9 mouse cellular contexts compared by ENCODE assay signal in the genomic region with DNA sequence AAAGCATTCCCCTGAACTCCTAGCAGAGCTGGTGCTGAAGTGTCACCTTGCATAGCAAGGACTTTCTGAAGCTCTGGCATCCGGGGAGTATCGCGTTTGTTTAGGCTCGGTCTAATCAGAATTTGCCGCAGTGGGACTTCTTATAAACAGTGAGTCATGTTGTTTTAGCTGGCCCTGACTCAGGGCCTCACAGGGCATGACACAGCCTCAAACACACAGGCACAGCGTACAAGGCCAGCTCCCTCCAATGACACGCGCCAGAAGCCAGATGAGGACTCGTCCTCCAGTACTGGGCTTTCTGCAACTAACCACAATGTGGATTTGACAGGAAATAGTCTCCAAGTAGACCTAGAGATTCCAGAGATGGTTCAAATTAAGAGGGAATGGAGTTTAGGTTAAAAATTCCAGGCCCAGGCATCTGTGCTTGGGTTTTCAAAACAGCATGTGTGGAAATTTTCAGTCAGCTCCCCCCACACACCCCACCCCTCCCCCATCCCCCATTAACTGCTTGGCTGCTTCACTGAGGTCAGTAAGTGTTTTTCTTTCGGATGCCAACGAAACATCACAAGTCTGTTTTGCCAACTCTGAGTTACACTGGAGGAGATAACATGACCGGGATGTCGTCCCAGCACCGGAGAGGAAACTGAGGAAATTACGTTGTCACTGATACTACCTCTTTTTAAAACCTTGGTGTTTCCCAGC. TPM values are rescaled to one million over a fixed set of nuclear protein-coding genes. Genes with fewer than 3 reads are reported as not detected.
DNase-seq lines count a peak whose midpoint lies in the region; ATAC-seq and TF ChIP-seq lines count a peak whose summit lies in the region.
"Had no signal": no experiment of that assay in that cellular context is flagged by ENCODE, and none has a peak within 500 bp of the region (broad histone marks: within the 10 kb centered on the region; RNA-seq: fewer than 3 reads in every experiment).

No protein-coding gene starts in this region.

- 16% methylated on average over 15 of the region's 15 CpGs for WGBS in limb, embryonic 15.5 days

- DNase-seq in heart, postnatal 4 days = peak; percentile 67
- peak; percentile 40 for DNase-seq in retina, postnatal 1 day
- DNase-seq in layer of hippocampus, postnatal 14 days (ENCODE audit: low spot score in 2 of 2) = no peak
- no peak for DNase-seq in layer of hippocampus, adult 8-10 months (ENCODE audit: low spot score in 2 of 2)

- no peak overlapping the region for H3K9ac ChIP-seq in limb, embryonic 15.5 days
- H3K9ac ChIP-seq: hindbrain, embryonic 15.5 days had no signal

- ATAC-seq in megakaryocyte, adult 5-6 weeks (ENCODE audit: poor library complexity, severe bottlenecking) = no peak; the same call in 1 of the 2 replicates
- ATAC-seq in limb, embryonic 15.5 days (ENCODE audit: insufficient number of reproducible peaks, low FRiP score, low TSS enrichment, low read depth) = 0 out of 2 replicates have a peak, but pooled peaks have one; percentile 78

- no peaks in the 10 kb centered on the region for H3K36me3 ChIP-seq in megakaryocyte, embryonic 14.5 days (replicated peaks; ENCODE audit: low read length)
- H3K36me3 ChIP-seq in limb, embryonic 15.5 days = no peaks in the 10 kb centered on the region
- H3K36me3 ChIP-seq: hindbrain, embryonic 15.5 days had no signal

- TF ChIP-seq CTCF in embryonic fibroblast, embryonic 13.5 days (IDR thresholded peaks at IDR 0.05; ENCODE audit: borderline replicate concordance, insufficient read depth, low read length) = no peak

- H3K9me3 ChIP-seq in megakaryocyte, embryonic 14.5 days = peaks cover 14% of the 10 kb centered on the region; the same call in 1 of the 2 replicates
- no peaks in the 10 kb centered on the region for H3K9me3 ChIP-seq in limb, embryonic 15.5 days
- H3K9me3 ChIP-seq: hindbrain, embryonic 15.5 days had no signal

- peak overlapping the region; percentile 74 for H3K4me3 ChIP-seq in megakaryocyte, embryonic 14.5 days (replicated peaks)
- H3K4me3 ChIP-seq in embryonic fibroblast, embryonic 13.5 days (ENCODE audit: insufficient read depth, low read length) = no peak overlapping the region
- no peak overlapping the region for H3K4me3 ChIP-seq in limb, embryonic 15.5 days
- H3K4me3 ChIP-seq: hindbrain, embryonic 15.5 days had no signal

- peaks cover 11% of the 10 kb centered on the region for H3K4me1 ChIP-seq in megakaryocyte, embryonic 14.5 days
- H3K4me1 ChIP-seq in embryonic fibroblast, embryonic 13.5 days (ENCODE audit: control insufficient read depth, insufficient read depth, low read length) = peaks cover 10% of the 10 kb centered on the region; the same call in 1 of the 2 replicates
- H3K4me1 ChIP-seq in limb, embryonic 15.5 days = peaks cover 22% of the 10 kb centered on the region
- H3K4me1 ChIP-seq: hindbrain, embryonic 15.5 days had no signal

- H3K4me2 ChIP-seq in limb, embryonic 15.5 days = no peak overlapping the region
- H3K4me2 ChIP-seq: hindbrain, embryonic 15.5 days had no signal

- no peak for TF ChIP-seq POLR2A in embryonic fibroblast, embryonic 13.5 days (IDR thresholded peaks at IDR 0.05; ENCODE audit: low read depth, low read length)

- H3K27me3 ChIP-seq in megakaryocyte, embryonic 14.5 days (replicated peaks) = no peaks in the 10 kb centered on the region
- H3K27me3 ChIP-seq in limb, embryonic 15.5 days = no peaks in the 10 kb centered on the region
- H3K27me3 ChIP-seq: hindbrain, embryonic 15.5 days had no signal

- H3K27ac ChIP-seq in embryonic fibroblast, embryonic 13.5 days (ENCODE audit: insufficient read depth, low read length) = peak overlapping the region; percentile 62
- H3K27ac ChIP-seq in limb, embryonic 15.5 days = peak overlapping the region; percentile 70
- H3K27ac ChIP-seq: hindbrain, embryonic 15.5 days had no signal

RNA-seq across cellular contexts. Expression of a gene that starts 14.8 kb away (rescaled TPM):
- 0.13 TPM in 1 of 2 replicates, not detected in the other for polyA plus RNA-seq in megakaryocyte, embryonic 14.5 days (2012; ENCODE audit: insufficient read depth, low replicate concordance)
- total RNA-seq in megakaryocyte, adult 5-6 weeks (2015) = 0.54 and 0.84 TPM in 2 replicates
- 0.29 and 0.37 TPM in 2 replicates for total RNA-seq in megakaryocyte, adult 5-6 weeks (2017)
- polyA plus RNA-seq in embryonic fibroblast, embryonic 13.5 days (2011; ENCODE audit: insufficient read length, low read depth, missing spikeins) = 21.4 and 39.2 TPM in 2 replicates
- total RNA-seq in heart, postnatal 4 days (2021) = 10 to 100 TPM; 11.8 to 12.5 TPM
- polyA plus RNA-seq in limb, embryonic 15.5 days (2015; fragmentation: Nextera tagmentation; extraction: Ambion mirVana) = 41.5 and 42.0 TPM in 2 replicates
- under 1 TPM; 0.45 to 0.99 TPM for total RNA-seq in layer of hippocampus, postnatal 14 days (2021)
- total RNA-seq in layer of hippocampus, adult 8-10 months (2022) = under 1 TPM; 0.34 to 0.73 (median 0.61) TPM

Comparison
In these comparisons a context has a peak if more than half of its experiments do, and no peak if none do; other contexts are left out.
1. DNase-seq: peak in heart, postnatal 4 days (single experiment) and retina, postnatal 1 day (single experiment); none in layer of hippocampus, postnatal 14 days (0 of 2) and layer of hippocampus, adult 8-10 months (0 of 2).
2. RNA of a gene that starts 14.8 kb away (total RNA-seq): 11.8 to 12.5 TPM in heart, postnatal 4 days; 0.45 to 0.99 TPM in layer of hippocampus, postnatal 14 days, 0.34 to 0.73 TPM in layer of hippocampus, adult 8-10 months and 0.29 to 0.84 TPM in megakaryocyte, adult 5-6 weeks; every median in the first group is over 4 times any median in the second.